Mouse (Mus musculus) kidney, adult 2 months (tissue): ENCODE data around the gene Krtap9-3. TPM values are rescaled to one million over a fixed set of nuclear protein-coding genes. Genes with fewer than 3 reads are reported as not detected.
"Not testable (repeated sequence)": the region's sequence is repeated elsewhere in the genome, so short reads cannot be mapped to it uniquely, and the experiment has no call there.

Experiments
- DNase-seq: peaks from one replicate; pipeline ENCODE4 v3.0.0; 2021
- H3K27ac ChIP-seq: fragments of 200-500 bp; 2 replicates; pipeline ENCODE4 v1.5.1; 2012; ENCODE audit warnings: low read depth, low read length, control low read depth, inconsistent platforms; ENCODE audit not compliant: insufficient read depth
- H3K27me3 ChIP-seq: fragments of 200-500 bp; replicated peaks from 2 replicates; pipeline ENCODE4 v1.6.1; 2012; ENCODE audit warnings: mild to moderate bottlenecking, moderate library complexity, low read length, inconsistent platforms; ENCODE audit not compliant: control insufficient read depth, insufficient read depth
- H3K36me3 ChIP-seq: fragments of 200-500 bp; 2 replicates; pipeline ENCODE4 v1.6.1; 2012; ENCODE audit warnings: mild to moderate bottlenecking, moderate library complexity, low read length, inconsistent platforms; ENCODE audit not compliant: control insufficient read depth, insufficient read depth
- H3K4me1 ChIP-seq: fragments of 200-500 bp; 2 replicates; pipeline ENCODE4 v1.6.1; 2011; ENCODE audit warnings: low read length; ENCODE audit not compliant: control insufficient read depth, insufficient read depth
- H3K4me3 ChIP-seq: fragments of 200-500 bp; 2 replicates; pipeline ENCODE4 v1.5.1; 2011; ENCODE audit warnings: mild to moderate bottlenecking, low read depth, low read length, control low read depth; ENCODE audit not compliant: insufficient read depth
- CTCF ChIP-seq: fragments of 200-500 bp; conservative IDR thresholded peaks from 2 replicates; pipeline ENCODE4 v1.5.1; 2011; ENCODE audit warnings: low read depth, mild to moderate bottlenecking, control low read depth, low read length, moderate library complexity, mixed read lengths; ENCODE audit not compliant: insufficient read depth, insufficient read length
- POLR2A ChIP-seq: fragments of 200-500 bp; IDR thresholded peaks from one replicate; pipeline ENCODE4 v1.6.1; 2011; ENCODE audit warnings: low read depth, low read length, control low read depth
- WGBS: fragments of 180-500 bp; shearing (Covaris S2); methylation state at CpG from one replicate; pipeline ENCODE4 v1.1.7; 2018; 5-methylcytosine and 5-hydroxymethylcytosine counted together
- polyA plus RNA-seq: library from polyadenylated mRNA; depleted of rRNA; stranded (reverse); fragments of >200 nt; gene quantifications from 2 replicates; pipeline ENCODE4 v1.2.3, GENCODE M21; 2012; rRNA removed

Krtap9-3 gene
- not detected in 2 replicates for polyA plus RNA-seq

GRCm38 (mm10) chr11:99597742-99598141 lies at the start of gene Krtap9-3:
TSS of gene Krtap9-3 (minus strand) at chr11:99598105.
- H3K27ac ChIP-seq, H3K27me3 ChIP-seq, H3K4me1 ChIP-seq, H3K4me3 ChIP-seq, H3K36me3 ChIP-seq, DNase-seq: not testable (repeated sequence)
- WGBS: 66% methylated on average over 6 of the region's 6 CpGs

DNA sequence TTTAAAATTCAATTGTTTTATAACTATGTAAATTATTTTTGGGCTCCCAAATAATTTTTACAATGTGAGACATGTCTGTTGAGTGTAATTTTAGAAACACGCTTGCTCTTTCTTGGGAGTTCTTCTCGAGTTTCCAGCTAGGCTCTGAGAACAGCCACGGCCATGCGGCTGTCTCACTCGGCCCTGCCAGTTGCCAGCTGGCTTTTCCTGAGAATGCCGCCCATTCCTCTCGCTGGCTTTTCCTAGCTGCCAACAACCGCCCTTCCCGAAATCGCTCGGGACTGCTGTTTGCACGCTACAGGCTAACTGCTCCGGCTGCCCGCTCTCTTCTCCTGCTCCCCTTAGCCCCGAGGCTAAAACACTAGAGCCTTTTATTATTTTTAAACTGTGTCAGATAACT lies 48.5 kb upstream of the Krtap9-3 start:
- DNase-seq: no peak
- Histone ChIP-seq H3K27ac (no peak overlapping the region), H3K4me3 (no peak overlapping the region), H3K4me1 (no peaks in the 10 kb centered on the region), H3K27me3 (no peaks in the 10 kb centered on the region), H3K36me3 (no peaks in the 10 kb centered on the region)
- TF ChIP-seq CTCF (no peak), POLR2A (no peak)
- 75% methylated on average over 15 of the region's 15 CpGs for WGBS

- Histone ChIP-seq H3K27ac (no peak overlapping the region), H3K4me3 (no peak overlapping the region), H3K36me3 (no peaks in the 10 kb centered on the region), H3K27me3 (no peaks in the 10 kb centered on the region), H3K4me1 (no peaks in the 10 kb centered on the region)
- no peak for DNase-seq
- WGBS: 77% methylated on average over 3 of the region's 3 CpGs
- no peak for TF ChIP-seq CTCF
- no peak for TF ChIP-seq POLR2A
Measured at GRCm38 (mm10) chr11:99644351-99644750, 46.4 kb upstream of the Krtap9-3 start.

- not testable (repeated sequence) for H3K4me3 ChIP-seq, H3K27me3 ChIP-seq, DNase-seq, H3K27ac ChIP-seq, H3K36me3 ChIP-seq, H3K4me1 ChIP-seq
- WGBS: 82% methylated on average over 9 of the region's 9 CpGs
Measured at GRCm38 (mm10) chr11:99643635-99644139, 45.8 kb upstream of the Krtap9-3 start, which contains the start of gene Krtap4-7. TSS of gene Krtap4-7 (minus strand) at chr11:99644089.

DNA sequence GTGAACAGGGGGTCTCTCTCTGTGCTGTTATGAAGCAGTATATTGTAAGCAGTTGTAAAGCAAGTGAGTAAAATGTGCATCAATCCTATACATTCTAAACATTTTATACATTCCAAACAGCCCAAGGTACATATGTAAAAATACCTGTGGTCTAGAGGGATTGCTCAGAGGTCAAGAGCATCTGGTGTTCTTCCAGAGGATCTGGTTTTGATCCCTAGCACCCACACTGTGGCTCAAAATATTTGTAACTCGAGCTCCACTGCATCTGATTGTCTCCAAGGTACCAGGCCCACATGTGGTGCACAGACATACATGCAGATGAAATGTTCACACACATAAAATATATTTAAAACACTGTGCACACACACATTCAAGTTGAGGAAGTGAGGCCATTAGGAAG lies 43.0 kb upstream of the Krtap9-3 start:
- H3K27me3 ChIP-seq: no peaks in the 10 kb centered on the region
- H3K36me3 ChIP-seq: no peaks in the 10 kb centered on the region
- no peak overlapping the region for H3K27ac ChIP-seq
- no peaks in the 10 kb centered on the region for H3K4me1 ChIP-seq
- no peak for TF ChIP-seq CTCF
- no peak for TF ChIP-seq POLR2A
- WGBS: 43% methylated on average over 1 of the region's 1 CpGs
- no peak overlapping the region for H3K4me3 ChIP-seq
- no peak for DNase-seq

GRCm38 (mm10) chr11:99637086-99637485 lies 39.2 kb upstream of the Krtap9-3 start:
- 56% methylated on average over 1 of the region's 1 CpGs for WGBS
- no peak for DNase-seq
- no peaks in the 10 kb centered on the region for H3K36me3 ChIP-seq
- no peaks in the 10 kb centered on the region for H3K4me1 ChIP-seq
- H3K27me3 ChIP-seq: no peaks in the 10 kb centered on the region
- no peak for TF ChIP-seq CTCF
- TF ChIP-seq POLR2A: no peak
- H3K4me3 ChIP-seq: no peak overlapping the region
- H3K27ac ChIP-seq: no peak overlapping the region

GRCm38 (mm10) chr11:99634653-99635134 lies 36.8 kb upstream of the Krtap9-3 start, which contains the start of gene Krtap4-2:
TSS of gene Krtap4-2 (minus strand) at chr11:99635084.
- no peaks in the 10 kb centered on the region for H3K4me1 ChIP-seq
- no peak for DNase-seq
- no peaks in the 10 kb centered on the region for H3K27me3 ChIP-seq
- WGBS: 27% methylated on average over 8 of the region's 8 CpGs
- H3K36me3 ChIP-seq: no peaks in the 10 kb centered on the region
- no peak within 1 kb of the TSS for H3K4me3 ChIP-seq
- TF ChIP-seq POLR2A: no peak
- TF ChIP-seq CTCF: no peak
- no peak within 1 kb of the TSS for H3K27ac ChIP-seq

DNA sequence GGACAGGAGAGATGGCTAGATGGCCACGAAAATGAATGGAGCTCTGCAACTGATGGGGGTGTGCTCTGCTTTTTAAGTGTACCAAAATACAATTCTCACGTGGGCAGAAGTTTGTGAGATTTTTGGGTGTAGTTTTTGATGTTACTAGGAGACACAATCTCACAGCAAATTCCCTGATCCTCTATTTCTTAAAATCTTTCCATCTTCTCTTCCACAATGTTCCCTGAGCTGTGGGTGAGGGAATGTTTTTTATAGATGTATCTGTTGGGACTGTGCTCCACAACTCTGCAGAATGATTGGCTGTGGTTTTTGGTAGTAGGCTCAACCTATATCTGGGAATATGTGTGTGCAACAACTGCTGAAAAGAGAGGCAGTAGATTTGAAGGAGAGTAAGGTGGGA lies 35.4 kb upstream of the Krtap9-3 start:
- Histone ChIP-seq H3K4me3 (no peak overlapping the region), H3K27ac (no peak overlapping the region), H3K27me3 (no peaks in the 10 kb centered on the region), H3K4me1 (no peaks in the 10 kb centered on the region), H3K36me3 (no peaks in the 10 kb centered on the region)
- WGBS: 63% methylated on average over 2 of the region's 2 CpGs
- no peak for DNase-seq
- TF ChIP-seq POLR2A (no peak), CTCF (no peak)
